ENCODE assay signal across 10 mouse cellular contexts in the genomic region with DNA sequence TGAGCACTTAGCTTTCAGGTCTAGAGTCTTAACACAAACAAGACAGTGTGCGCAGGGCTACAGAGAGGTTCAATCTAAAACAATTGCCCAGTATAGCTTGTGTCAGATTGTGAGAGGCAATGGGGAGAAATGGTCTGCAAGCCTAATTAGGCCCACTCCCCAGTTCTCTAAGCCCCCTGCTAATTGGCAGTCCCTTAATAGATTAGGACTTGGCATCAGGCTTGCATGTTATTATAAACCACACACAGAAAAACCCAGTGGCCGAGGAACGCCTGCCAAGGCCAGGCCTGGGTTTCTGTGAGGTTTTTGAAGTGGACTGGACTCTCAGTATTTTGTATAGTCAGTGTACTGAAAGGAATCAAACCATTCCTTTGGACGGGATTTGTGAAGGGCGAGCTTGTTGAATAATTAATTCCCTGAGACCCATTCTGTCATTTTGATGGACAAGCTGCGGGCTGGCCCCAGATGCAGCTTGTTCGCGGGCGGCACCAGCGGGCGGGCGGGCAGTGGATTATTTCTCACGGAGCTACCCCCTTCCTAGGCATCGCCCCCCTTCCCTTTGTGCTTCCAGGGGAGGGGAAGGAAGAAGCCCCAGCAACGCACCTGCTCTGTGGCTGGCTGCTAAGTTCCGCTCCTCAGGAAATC. TPM values are rescaled to one million over a fixed set of nuclear protein-coding genes. Genes with fewer than 3 reads are reported as not detected.
A peak's percentile ranks its signal among the peaks of the same experiment; 100 is the strongest.
DNase-seq lines count a peak whose midpoint lies in the region; ATAC-seq and TF ChIP-seq lines count a peak whose summit lies in the region.
"Had no signal": no experiment of that assay in that cellular context is flagged by ENCODE, and none has a peak within 500 bp of the region (broad histone marks: within the 10 kb centered on the region; RNA-seq: fewer than 3 reads in every experiment).

No protein-coding gene starts in this region.

- no peak overlapping the region for H3K4me2 ChIP-seq in liver, embryonic 11.5 days
- H3K4me2 ChIP-seq in stomach, postnatal 0 days (replicated peaks; ENCODE audit: low read depth) = no peak overlapping the region

- no peak for TF ChIP-seq CTCF in liver, adult 2 months (IDR thresholded peaks at IDR 0.05; ENCODE audit: low read depth, low read length)
- TF ChIP-seq CTCF in stomach, postnatal 0 days (IDR thresholded peaks at IDR 0.05; ENCODE audit: low read depth) = no peak

- intact Hi-C loops in left cerebral cortex, postnatal 4 days (cut with DNase I) = no loop called here

- no peak for DNase-seq in liver, adult 2 months (ENCODE audit: extremely low read depth, low read depth, low spot score)
- no peak for DNase-seq in liver, embryonic 11.5 days (ENCODE audit: low spot score)
- DNase-seq in frontal cortex, postnatal 10 days (ENCODE audit: low spot score in 2 of 2) = peak; percentile 48 to 76
- DNase-seq in left cerebral cortex, postnatal 4 days = peak; percentile 79
- DNase-seq in splenic B cell, adult 2 months (ENCODE audit: low read depth, low spot score) = peak; percentile 3
- no peak for DNase-seq in thymus, postnatal 10 days (ENCODE audit: low spot score in 2 of 2)
- DNase-seq in thymus, postnatal 4 days = no peak
- DNase-seq in stomach, postnatal 0 days (ENCODE audit: low spot score) = no peak
- DNase-seq: thymus, postnatal 25 days had no signal

- H3K27me3 ChIP-seq in liver, adult 2 months (ENCODE audit: control insufficient read depth, insufficient read depth, low read length) = no peaks in the 10 kb centered on the region
- H3K27me3 ChIP-seq in liver, embryonic 11.5 days (replicated peaks; ENCODE audit: control insufficient read depth, insufficient read depth, low read length) = no peaks in the 10 kb centered on the region
- H3K27me3 ChIP-seq in splenic B cell, adult 2 months (ENCODE audit: control insufficient read depth, insufficient read depth, low read length, poor library complexity, severe bottlenecking) = no peaks in the 10 kb centered on the region
- no peaks in the 10 kb centered on the region for H3K27me3 ChIP-seq in stomach, postnatal 0 days (ENCODE audit: control insufficient read depth, insufficient read depth, low read length)

- ATAC-seq in liver, embryonic 11.5 days (replicated peaks; ENCODE audit: low FRiP score) = no peak
- ATAC-seq in stomach, postnatal 0 days (ENCODE audit: low FRiP score, low TSS enrichment) = no peak

- H3K27ac ChIP-seq in liver, adult 2 months (replicated peaks; ENCODE audit: insufficient read depth, low read depth, low read length) = peak overlapping the region; percentile 41
- H3K27ac ChIP-seq in liver, embryonic 11.5 days (ENCODE audit: low read depth, low read length) = no peak overlapping the region
- no peak overlapping the region for H3K27ac ChIP-seq in stomach, postnatal 0 days (replicated peaks)

- H3K4me1 ChIP-seq in liver, adult 2 months (ENCODE audit: control insufficient read depth, insufficient read depth, low read length) = peaks cover 52% of the 10 kb centered on the region
- H3K4me1 ChIP-seq in liver, embryonic 11.5 days (replicated peaks; ENCODE audit: control insufficient read depth, insufficient read depth, low read length) = no peaks in the 10 kb centered on the region; the same call in 1 of the 2 replicates
- peaks cover 4% of the 10 kb centered on the region; the same call in 1 of the 2 replicates for H3K4me1 ChIP-seq in stomach, postnatal 0 days (replicated peaks; ENCODE audit: control insufficient read depth, insufficient read depth)

- H3K9ac ChIP-seq in liver, adult 2 months (ENCODE audit: low read depth, low read length) = no peak overlapping the region
- no peak overlapping the region for H3K9ac ChIP-seq in liver, embryonic 11.5 days (ENCODE audit: low read depth, low read length)
- no peak overlapping the region for H3K9ac ChIP-seq in stomach, postnatal 0 days (ENCODE audit: low read length)

- peaks cover 34% of the 10 kb centered on the region for H3K36me3 ChIP-seq in liver, adult 2 months (ENCODE audit: control insufficient read depth, insufficient read depth, low read length)
- H3K36me3 ChIP-seq in liver, embryonic 11.5 days (ENCODE audit: control insufficient read depth, insufficient read depth, low read length) = no peaks in the 10 kb centered on the region
- H3K36me3 ChIP-seq in splenic B cell, adult 2 months (ENCODE audit: control insufficient read depth, insufficient read depth, low read length, poor library complexity, severe bottlenecking) = no peaks in the 10 kb centered on the region
- 0 out of 2 replicates have a peak, but pooled peaks cover 5% of the 10 kb centered on the region for H3K36me3 ChIP-seq in stomach, postnatal 0 days (ENCODE audit: control insufficient read depth, insufficient read depth, low read length)

- TF ChIP-seq POLR2A in liver, adult 2 months (IDR thresholded peaks at IDR 0.05; ENCODE audit: extremely low read depth, insufficient read depth, low read length) = no peak

- H3K9me3 ChIP-seq in liver, embryonic 11.5 days (ENCODE audit: control insufficient read depth, low read length) = no peaks in the 10 kb centered on the region
- H3K9me3 ChIP-seq in stomach, postnatal 0 days (ENCODE audit: control insufficient read depth, low read length) = no peaks in the 10 kb centered on the region

- no peak overlapping the region for H3K4me3 ChIP-seq in liver, adult 2 months (ENCODE audit: insufficient read depth, low read depth, low read length)
- H3K4me3 ChIP-seq in liver, embryonic 11.5 days (ENCODE audit: low read depth, low read length) = no peak overlapping the region
- H3K4me3 ChIP-seq in stomach, postnatal 0 days (ENCODE audit: low read depth, low read length) = no peak overlapping the region
- H3K4me3 ChIP-seq: erythroblast, embryonic 14.5 days had no signal

- 78% methylated on average over 16 of the region's 16 CpGs for WGBS in liver, adult 2 months
- 67% methylated on average over 16 of the region's 16 CpGs for WGBS in liver, embryonic 11.5 days
- 55% methylated on average over 16 of the region's 16 CpGs for WGBS in stomach, postnatal 0 days

- H3K79me2 ChIP-seq in liver, adult 2 months (ENCODE audit: control insufficient read depth, insufficient read depth, low read length) = peaks cover 35% of the 10 kb centered on the region

- no peak for TF ChIP-seq EP300 in stomach, postnatal 0 days (optimal IDR thresholded peaks at IDR 0.05)

RNA-seq across cellular contexts. Expression of gene Plpp3, which starts 24.0 kb away (rescaled TPM):
- total RNA-seq in liver, adult 2 months (2014; rRNA removed) = 64.1 and 81.1 TPM in 2 replicates
- polyA plus RNA-seq in liver, adult 2 months (2012; rRNA removed) = 81.0 and 84.2 TPM in 2 replicates
- polyA plus RNA-seq in liver, embryonic 11.5 days (2014; fragmentation: Nextera tagmentation; extraction: Ambion mirVana) = 29.5 TPM in 2 replicates
- total RNA-seq in left cerebral cortex, postnatal 4 days (2021) = 10 to 100 TPM; 65.1 to 71.3 TPM
- polyA plus RNA-seq in stomach, postnatal 0 days (2015; fragmentation: Nextera tagmentation; extraction: Ambion mirVana) = 60.2 and 64.4 TPM in 2 replicates

Comparison
In these comparisons a context has a peak if more than half of its experiments do, and no peak if none do; other contexts are left out.
1. DNase-seq: peak in frontal cortex, postnatal 10 days (2 of 2), left cerebral cortex, postnatal 4 days (single experiment) and splenic B cell, adult 2 months (single experiment); none in liver, adult 2 months (single experiment), liver, embryonic 11.5 days (single experiment), thymus, postnatal 10 days (0 of 2), thymus, postnatal 4 days (single experiment) and stomach, postnatal 0 days (single experiment).